Mouse (Mus musculus) cortical plate, adult 2 months (tissue): Measurements from ENCODE around the gene Ndufv2.

Experiments used
- CTCF ChIP-seq: fragments of 200-500 bp; IDR thresholded peaks from 2 replicates; pipeline ENCODE4 v1.5.1; 2011; ENCODE audit warnings: mild to moderate bottlenecking, control low read depth, low read length; ENCODE audit not compliant: insufficient read depth; ENCODE audit errors: extremely low read depth
- POLR2A ChIP-seq: fragments of 200-500 bp; IDR thresholded peaks from 2 replicates; pipeline ENCODE4 v1.6.1; 2011; ENCODE audit warnings: mild to moderate bottlenecking, low read length, control low read depth; ENCODE audit not compliant: insufficient read depth; ENCODE audit errors: extremely low read depth

GRCm38 (mm10) chr17:66053349-66053748 lies 48.0 kb downstream of the Ndufv2 start:
- TF ChIP-seq POLR2A (no peak), CTCF (no peak)
